Mouse (Mus musculus): ENCODE data around the gene Jade1. TPM values are rescaled to one million over a fixed set of nuclear protein-coding genes. Genes with fewer than 3 reads are reported as not detected.

The Jade1 gene
- total RNA-seq, 2 experiments from 2014 or later = 35.4 to 42.4 TPM

DNA sequence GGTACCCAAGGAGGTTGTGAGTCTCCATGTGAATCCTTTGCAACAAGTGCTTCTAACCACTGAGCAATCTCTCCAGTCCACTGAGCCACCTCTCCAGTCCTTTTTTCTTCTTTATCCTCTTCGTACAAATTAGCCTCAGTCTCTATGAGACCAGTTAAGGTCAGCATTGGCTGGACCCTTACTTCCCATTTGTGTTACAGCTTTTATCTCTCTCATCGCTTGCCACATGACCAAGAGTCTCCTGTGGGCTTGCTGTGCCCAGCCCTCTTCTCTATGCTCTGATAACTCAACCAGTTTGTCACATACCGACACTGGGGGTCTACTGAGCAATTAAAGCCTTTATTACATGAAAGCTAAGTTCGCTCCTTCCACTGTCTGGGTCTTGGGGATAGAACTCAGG lies 7.3 kb upstream of the Jade1 start:
- DNase-seq = no peak

DNA sequence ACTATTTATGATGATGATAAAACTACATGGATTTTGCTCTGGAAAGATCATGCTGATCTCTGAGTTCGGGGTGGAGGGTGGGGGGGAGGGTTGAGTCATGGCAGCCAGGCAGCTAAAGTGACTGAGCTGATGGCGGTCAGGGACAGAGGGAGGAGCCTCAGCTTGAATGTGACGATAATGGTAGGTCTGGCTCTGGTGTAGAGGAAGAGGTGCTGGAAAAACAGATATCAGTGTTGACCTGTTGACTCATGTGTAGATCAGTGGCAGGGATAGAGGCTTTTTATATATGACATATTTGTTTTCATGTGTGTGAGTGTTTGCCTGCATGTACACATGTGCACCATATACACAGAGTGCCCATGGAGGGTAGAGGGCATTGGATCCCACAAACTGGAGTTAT lies 3.9 kb upstream of the Jade1 start:
- no peak for DNase-seq
- intact Hi-C loops (cut with DNase I) = loop anchor here (5.0 kb wide), 1 partner anchor 49 kb away; no protein-coding TSS in a partner anchor

More for the DNA sequence above, 7.3 kb upstream of the Jade1 start:
- intact Hi-C loops (cut with DNase I) = no loop called here

DNA sequence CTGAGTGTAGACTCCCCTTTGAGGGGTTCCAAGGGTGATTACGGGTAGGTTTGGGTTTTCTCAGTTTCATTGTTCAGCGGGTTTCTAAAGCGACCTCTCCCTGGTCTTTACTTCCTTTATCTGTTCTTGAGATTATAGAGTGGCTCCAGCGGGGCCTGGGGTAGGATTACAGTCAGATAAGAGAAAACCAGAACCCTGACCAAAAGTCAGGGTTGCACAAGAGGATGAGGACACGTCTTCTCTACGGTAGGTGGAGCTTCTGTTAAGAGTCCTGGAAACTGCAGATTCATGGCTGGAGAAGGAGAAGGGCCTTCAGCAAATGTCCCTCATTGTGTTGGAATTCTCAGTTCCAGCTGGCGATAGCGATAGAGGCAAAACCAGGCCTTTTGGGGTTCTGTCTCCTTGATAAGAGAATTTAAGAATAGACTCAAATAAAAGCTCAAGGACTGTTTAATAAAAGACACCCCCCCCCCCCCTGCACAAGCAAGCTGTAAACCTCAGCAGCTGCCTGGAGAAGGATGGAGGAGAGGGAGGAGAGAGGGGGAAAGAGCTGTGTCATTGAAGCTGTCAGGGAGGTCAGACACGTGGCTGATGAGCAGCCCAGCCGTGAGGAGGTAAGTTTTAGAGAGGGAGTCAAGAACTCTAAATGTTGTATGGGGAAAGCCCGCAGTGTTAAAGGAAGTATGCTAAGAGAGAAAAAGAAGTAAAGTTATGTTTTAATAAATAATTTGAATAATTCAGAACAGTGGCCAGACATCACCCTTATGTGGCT lies 2.6 kb upstream of the Jade1 start:
- intact Hi-C loops (cut with DNase I) = loop anchor here (5.0 kb wide), 1 partner anchor 51 kb away; no protein-coding TSS in a partner anchor
- peak in 1 of 2 experiments; percentile 26 for DNase-seq

- DNase-seq = no peak
- intact Hi-C loops (cut with DNase I) = loop anchor here (5.0 kb wide), 1 partner anchor 51 kb away; no protein-coding TSS in a partner anchor
Observed at GRCm38 (mm10) chr3:41553681-41554080, 1.9 kb upstream of the Jade1 start.

- intact Hi-C loops (cut with DNase I) = loop anchor here (5.0 kb wide), 1 partner anchor 52 kb away; no protein-coding TSS in a partner anchor
- DNase-seq = no peak
Observed at GRCm38 (mm10) chr3:41554480-41555475, 753 bp upstream of the Jade1 start.

DNA sequence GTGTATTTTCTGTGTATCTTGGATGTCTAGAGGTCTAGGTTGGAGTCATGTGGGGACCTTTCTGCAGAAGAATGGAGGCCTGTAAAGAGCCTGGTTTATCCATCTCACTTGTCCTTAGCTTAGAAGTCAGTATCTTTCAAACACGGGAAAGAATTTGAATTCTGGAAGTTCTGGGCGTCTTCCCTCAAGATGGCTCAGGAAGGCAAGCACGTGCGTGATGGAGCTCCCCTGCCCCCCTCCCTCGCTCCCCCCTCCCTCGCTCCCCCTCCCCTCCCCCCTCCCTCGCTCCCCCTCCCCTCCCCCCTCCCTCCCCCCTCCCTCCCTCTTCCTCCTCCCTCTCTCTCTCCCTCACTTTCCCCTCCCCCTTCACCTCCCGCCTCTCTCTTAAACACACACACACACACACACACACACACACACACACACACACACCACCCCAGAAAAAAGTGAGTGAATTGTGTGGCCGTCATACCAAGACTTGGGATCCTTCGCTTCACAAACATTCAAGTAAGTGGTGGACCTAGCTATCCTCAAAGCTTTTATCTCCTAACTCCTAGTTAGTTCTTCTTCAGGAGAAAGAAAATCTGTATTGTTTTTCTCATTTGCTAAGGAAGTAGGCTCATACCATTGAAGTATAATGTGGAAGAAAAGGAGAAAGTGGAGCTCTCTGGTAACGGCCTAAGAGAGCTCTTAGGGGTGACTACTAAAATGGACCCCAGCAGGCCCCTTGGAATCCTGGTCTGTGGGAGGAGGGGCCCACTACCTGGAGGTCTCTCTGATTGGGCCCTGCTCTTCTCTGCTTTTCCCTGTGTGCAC lies 1.1 kb downstream of the Jade1 start:
- no peak for DNase-seq
- intact Hi-C loops (cut with DNase I) = no loop called here

- intact Hi-C loops (cut with DNase I) = no loop called here
- no peak for DNase-seq
Observed at GRCm38 (mm10) chr3:41557267-41557995, 1.9 kb downstream of the Jade1 start.

DNA sequence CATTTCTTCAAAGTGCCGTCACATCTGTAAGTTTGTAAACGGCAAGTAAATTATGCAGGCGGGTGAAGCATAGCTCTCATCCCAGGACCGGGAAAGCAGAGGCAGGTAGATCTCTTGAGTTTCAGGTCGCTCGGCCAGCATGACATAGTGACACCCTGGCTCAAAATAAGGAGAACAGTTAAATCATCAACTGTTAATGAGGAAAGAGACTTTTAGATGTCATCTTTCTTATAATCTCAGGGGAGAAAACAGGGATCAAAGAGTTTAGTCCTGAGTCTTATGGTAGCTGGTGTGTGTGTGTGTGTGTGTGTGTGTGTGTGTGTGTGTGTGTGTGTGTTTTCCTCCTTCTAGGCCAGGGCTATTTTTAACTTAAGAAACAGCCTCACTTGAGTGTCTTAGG lies 5.0 kb downstream of the Jade1 start:
- intact Hi-C loops (cut with DNase I) = loop anchor here (5.0 kb wide), 6 partner anchors 133 to 478 kb away; partner anchors contain the start of genes D3Ertd751e, Pgrmc2 and Sclt1
- no peak for DNase-seq

- DNase-seq = no peak
Observed at GRCm38 (mm10) chr3:41561787-41562186, 6.3 kb downstream of the Jade1 start.

DNA sequence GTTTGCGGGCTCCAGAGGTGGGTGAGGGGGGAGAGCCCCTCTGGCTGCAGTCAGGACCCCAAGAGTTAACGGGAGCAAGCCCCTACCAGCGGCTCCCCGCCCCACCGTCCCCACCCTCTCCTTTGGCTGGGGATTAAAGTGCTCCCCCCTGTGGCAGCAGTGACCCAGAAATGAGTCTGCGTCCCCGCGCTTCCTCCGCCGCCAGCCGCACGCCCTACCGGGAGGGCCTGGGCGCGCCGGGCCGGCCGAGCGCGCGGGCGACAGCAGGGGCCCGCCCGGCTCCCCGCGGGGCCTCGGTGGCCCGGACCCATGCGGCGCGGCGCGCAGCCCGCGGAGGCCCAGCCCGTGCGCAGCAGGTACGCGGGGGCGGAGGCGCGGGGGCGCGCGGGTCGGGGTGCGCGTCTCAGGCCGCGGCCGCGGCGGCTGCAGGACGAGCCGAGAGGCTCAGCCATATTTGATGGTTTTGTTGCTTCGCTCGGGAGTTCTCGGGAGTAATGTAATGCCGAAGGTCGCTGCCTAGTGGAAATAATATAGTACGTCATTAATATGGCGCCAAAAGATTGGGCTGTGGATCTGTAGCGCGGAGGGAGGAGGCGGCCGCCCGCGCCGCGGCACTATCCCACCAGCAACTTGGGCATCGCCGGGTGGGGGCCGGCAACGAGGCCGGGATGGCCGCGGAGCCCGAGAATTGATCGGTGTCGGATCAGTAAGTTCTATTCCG lies 7.8 kb downstream of the Jade1 start:
- intact Hi-C loops (cut with DNase I) = loop anchor here (1.0 to 5.0 kb wide), 9 partner anchors 136 to 481 kb away; partner anchors contain the start of genes D3Ertd751e, Pgrmc2 and Sclt1
- DNase-seq = peak; percentile 89 to 90

More at GRCm38 (mm10) chr3:41561787-41562186, 6.3 kb downstream of the Jade1 start:
- intact Hi-C loops (cut with DNase I) = loop anchor here (2.0 to 5.0 kb wide), 7 partner anchors 134 to 479 kb away; partner anchors contain the start of genes D3Ertd751e, Pgrmc2 and Sclt1

DNA sequence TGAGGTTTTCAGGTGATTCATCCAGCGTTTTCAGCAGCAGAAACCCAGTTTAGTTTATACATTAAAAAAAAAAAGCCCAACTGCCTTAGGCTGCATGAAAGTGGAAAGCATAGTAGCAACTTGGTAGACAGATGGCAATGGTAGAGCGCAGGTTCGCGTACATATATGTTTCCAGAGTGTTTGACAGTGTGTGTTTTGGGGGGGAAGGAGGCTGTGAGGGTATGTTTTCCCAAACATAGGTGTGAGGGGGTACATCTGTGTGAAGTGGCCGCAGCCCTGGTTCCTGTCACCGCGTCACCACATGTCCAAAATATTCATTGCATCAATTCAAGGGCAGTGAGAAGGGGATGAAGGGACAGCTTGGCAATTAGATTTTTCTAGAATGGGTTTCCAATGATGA lies 8.5 kb downstream of the Jade1 start:
- intact Hi-C loops (cut with DNase I) = loop anchor here (1.0 to 5.0 kb wide), 9 partner anchors 137 to 482 kb away; partner anchors contain the start of genes D3Ertd751e, Pgrmc2 and Sclt1
- DNase-seq = no peak

- intact Hi-C loops (cut with DNase I) = loop anchor here (5.0 kb wide), 7 partner anchors 38 to 482 kb away; partner anchors contain the start of genes D3Ertd751e, Pgrmc2 and Sclt1
- DNase-seq = peak; percentile 81
Observed at GRCm38 (mm10) chr3:41564471-41565213, 9.1 kb downstream of the Jade1 start.

GRCm38 (mm10) chr3:41565410-41565823 lies 9.9 kb downstream of the Jade1 start:
- intact Hi-C loops (cut with DNase I) = loop anchor here (5.0 kb wide), 1 partner anchor 37 kb away; no protein-coding TSS in a partner anchor
- peak; percentile 90 to 92 for DNase-seq

DNA sequence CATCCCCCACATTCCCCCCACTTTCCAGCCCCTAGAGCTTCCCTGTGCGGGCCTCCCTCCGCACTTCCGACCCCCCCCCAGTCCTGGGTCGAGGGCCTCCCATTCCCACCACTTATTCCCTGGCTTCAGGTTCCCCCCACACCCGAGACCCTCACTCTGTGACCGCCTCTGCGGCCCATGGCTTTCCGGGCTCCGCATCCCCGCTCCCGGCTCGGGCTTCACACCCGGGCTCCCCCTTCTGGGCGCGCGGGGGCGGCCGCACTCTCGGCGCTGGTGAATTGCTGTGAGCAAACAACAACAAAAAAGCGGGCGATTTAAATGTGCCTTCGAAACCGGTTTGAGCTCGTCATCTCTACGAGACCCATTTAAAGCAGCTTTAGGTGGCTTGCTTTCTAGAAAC lies 10.4 kb downstream of the Jade1 start:
- DNase-seq = peak; percentile 90
- intact Hi-C loops (cut with DNase I) = loop anchor here (2.0 to 5.0 kb wide), 2 partner anchors 17 to 36 kb away; no protein-coding TSS in a partner anchor

GRCm38 (mm10) chr3:41569943-41570342 lies 14.4 kb downstream of the Jade1 start:
- intact Hi-C loops (cut with DNase I) = loop anchor here (5.0 kb wide), 1 partner anchor 32 kb away; no protein-coding TSS in a partner anchor
- no peak for DNase-seq

GRCm38 (mm10) chr3:41572131-41572530 lies 16.6 kb downstream of the Jade1 start:
- DNase-seq = no peak
- intact Hi-C loops (cut with DNase I) = no loop called here

- intact Hi-C loops (cut with DNase I) = no loop called here
- no peak for DNase-seq
Observed at GRCm38 (mm10) chr3:41572968-41573367, 17.4 kb downstream of the Jade1 start.
